Mouse (Mus musculus): ENCODE measurements around the gene Bub1b. TPM values are rescaled to one million over a fixed set of nuclear protein-coding genes. Genes with fewer than 3 reads are reported as not detected.

The Bub1b gene
- total RNA-seq, 2 experiments from 2014 or later, result 1.0 to 1.4 TPM

Other genes with a start within 250 kb of the Bub1b start
- not detected for gene Gpr176, start 224.8 kb upstream of the Bub1b start, total RNA-seq (2021)
- 1 to 10 TPM; 3.9 to 4.2 TPM for gene Eif2ak4, start 209.6 kb upstream of the Bub1b start, total RNA-seq (2021)
- gene Srp14, start 118.5 kb upstream of the Bub1b start, total RNA-seq (2021), result 100 to 1,000 TPM; 122 to 131 TPM
- gene Bmf, start 48.5 kb upstream of the Bub1b start, total RNA-seq (2021), result 1 to 10 TPM; 2.9 to 6.0 TPM
- gene Pak6, start 65.1 kb downstream of the Bub1b start, total RNA-seq (2021), result under 1 TPM; 0.20 to 0.31 TPM
- gene Ankrd63, start 105.8 kb downstream of the Bub1b start, total RNA-seq (2021), result not detected
- under 1 TPM; 0.26 to 0.52 TPM for gene Plcb2, start 130.2 kb downstream of the Bub1b start, total RNA-seq (2021)
- 1 to 10 TPM; 3.8 to 4.9 TPM for gene Inafm2, start 147.5 kb downstream of the Bub1b start, total RNA-seq (2021)
- 10 to 100 TPM; 13.8 to 15.4 TPM for gene Ccdc9b, start 164.4 kb downstream of the Bub1b start, total RNA-seq (2021)
- gene Phgr1, start 174.6 kb downstream of the Bub1b start, total RNA-seq (2021), result not detected
- not detected for gene Disp2, start 181.5 kb downstream of the Bub1b start, total RNA-seq (2021)
- 1 to 10 TPM in 1 of 2 experiments, under 1 TPM in 1; 0.94 to 1.6 TPM for gene Knstrn, start 215.8 kb downstream of the Bub1b start, total RNA-seq (2021)